Mouse (Mus musculus): ENCODE measurements at regions not wholly inside any gene's neighbourhood (a gene's known extent, or its start where the extent isn't known, plus 50 kb on each side); places are given as distances from the start of the nearest gene placed in this dataset.

- no peak for TF ChIP-seq CTCF (IDR thresholded peaks at IDR 0.05; ENCODE audit: borderline replicate concordance, extremely low read depth, insufficient read depth, insufficient read length)
- no peak for TF ChIP-seq POLR2A (IDR thresholded peaks at IDR 0.05; ENCODE audit: borderline replicate concordance, extremely low read depth, insufficient read depth, insufficient read length, poor library complexity, severe bottlenecking)
Measured at GRCm38 (mm10) chrX:11691019-11691418, 363.4 kb downstream of the H2al1j start.
